In the genomic region with DNA sequence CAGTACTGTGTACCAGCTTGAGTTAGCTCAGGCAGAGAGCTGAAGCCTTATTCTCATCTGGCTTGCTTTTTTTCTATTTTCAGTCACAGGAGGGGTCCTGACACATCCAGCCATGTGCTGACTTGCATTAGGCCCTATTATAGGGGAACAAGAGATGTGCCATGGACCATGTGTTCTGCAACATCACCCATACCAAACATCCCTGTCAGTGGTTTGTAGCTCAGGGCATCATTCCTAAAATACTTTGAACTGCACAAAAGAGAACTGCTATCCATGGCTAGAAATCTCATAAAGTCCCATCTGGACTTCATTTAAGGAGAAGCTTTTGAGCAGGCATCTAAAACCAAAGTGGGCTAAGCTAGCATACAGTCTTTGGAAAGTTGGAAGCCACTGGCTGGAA, we compare ENCODE assay signal across 26 mouse cellular contexts.
"Had no signal": no experiment of that assay in that cellular context is flagged by ENCODE, and none has a peak within 500 bp of the region (broad histone marks: within the 10 kb centered on the region; RNA-seq: fewer than 3 reads in every experiment).

No protein-coding gene starts in this region.

- H3K9me3 ChIP-seq: heart, embryonic 13.5 days; heart, embryonic 15.5 days; hindbrain, embryonic 13.5 days; hindbrain, embryonic 15.5 days; kidney, embryonic 15.5 days; limb, embryonic 12.5 days had no signal

- H3K27me3 ChIP-seq: heart, embryonic 13.5 days; heart, embryonic 15.5 days; hindbrain, embryonic 13.5 days; hindbrain, embryonic 15.5 days; kidney, embryonic 15.5 days; limb, embryonic 12.5 days; liver, embryonic 12.5 days had no signal

- H3K9ac ChIP-seq: heart, embryonic 13.5 days; heart, embryonic 15.5 days; hindbrain, embryonic 13.5 days; hindbrain, embryonic 15.5 days; kidney, embryonic 15.5 days; limb, embryonic 12.5 days; liver, embryonic 12.5 days; liver, embryonic 14.5 days had no signal

- H3K4me1 ChIP-seq: heart, embryonic 13.5 days; heart, embryonic 15.5 days; hindbrain, embryonic 13.5 days; hindbrain, embryonic 15.5 days; liver, embryonic 12.5 days had no signal

- H3K27ac ChIP-seq: heart, adult 2 months; heart, embryonic 13.5 days; heart, embryonic 15.5 days; hindbrain, embryonic 13.5 days; hindbrain, embryonic 15.5 days; hindbrain, postnatal 0 days; kidney, embryonic 15.5 days; kidney, postnatal 0 days; limb, embryonic 12.5 days; liver, embryonic 12.5 days; liver, embryonic 14.5 days had no signal

- H3K36me3 ChIP-seq: heart, embryonic 13.5 days; heart, embryonic 15.5 days; hindbrain, embryonic 13.5 days; hindbrain, embryonic 15.5 days; kidney, embryonic 15.5 days; limb, embryonic 12.5 days; liver, embryonic 12.5 days had no signal

- H3K4me3 ChIP-seq: heart, adult 2 months; heart, embryonic 13.5 days; heart, embryonic 15.5 days; hindbrain, embryonic 13.5 days; hindbrain, embryonic 15.5 days; kidney, embryonic 15.5 days; limb, embryonic 12.5 days; liver, embryonic 12.5 days had no signal

- DNase-seq: gastrocnemius, postnatal 14 days; gastrocnemius, postnatal 36 days; heart, adult 11 months; heart, adult 2 months; heart, postnatal 14 days; heart, postnatal 36 days; kidney, adult 11 months; kidney, adult 2 months; kidney, adult 9 months; kidney, postnatal 14 days; kidney, postnatal 36 days; layer of hippocampus, adult 9-11 months; layer of hippocampus, postnatal 36 days; left cerebral cortex, postnatal 4 days had no signal

- ATAC-seq: hindbrain, postnatal 0 days; intestine, embryonic 16.5 days; liver, embryonic 12.5 days had no signal

- H3K4me2 ChIP-seq: heart, embryonic 11.5 days; heart, embryonic 13.5 days; heart, embryonic 15.5 days; hindbrain, embryonic 13.5 days; hindbrain, embryonic 15.5 days; kidney, embryonic 15.5 days; limb, embryonic 12.5 days; liver, embryonic 12.5 days had no signal
